Mouse (Mus musculus): ENCODE data around the gene Mettl24.

Gene Mettl24

GRCm38 (mm10) chr10:40683092-40683867, at the start of gene Mettl24:
TSS of gene Mettl24 (plus strand) at chr10:40683282.
- DNase-seq: peak; percentile 92

GRCm38 (mm10) chr10:40637331-40637730, 45.8 kb upstream of the Mettl24 start:
- no peak for DNase-seq

- no peak for DNase-seq
Observed at GRCm38 (mm10) chr10:40638276-40638675, 44.8 kb upstream of the Mettl24 start.

GRCm38 (mm10) chr10:40638823-40639819, 44.0 kb upstream of the Mettl24 start:
- no peak for DNase-seq

GRCm38 (mm10) chr10:40640406-40640805, 42.7 kb upstream of the Mettl24 start:
- no peak for DNase-seq

- DNase-seq: no peak
Observed at GRCm38 (mm10) chr10:40641901-40642300, 41.2 kb upstream of the Mettl24 start.

- no peak for DNase-seq
Observed at GRCm38 (mm10) chr10:40643126-40643525, 40.0 kb upstream of the Mettl24 start.

- no peak for DNase-seq
Observed at GRCm38 (mm10) chr10:40644456-40644855, 38.6 kb upstream of the Mettl24 start.

- DNase-seq: no peak
Observed at GRCm38 (mm10) chr10:40645346-40645745, 37.7 kb upstream of the Mettl24 start.

- DNase-seq: no peak
Observed at GRCm38 (mm10) chr10:40648776-40649175, 34.3 kb upstream of the Mettl24 start.

GRCm38 (mm10) chr10:40649634-40650033, 33.4 kb upstream of the Mettl24 start:
- DNase-seq: peak; percentile 16

- no peak for DNase-seq
Observed at GRCm38 (mm10) chr10:40651676-40652075, 31.4 kb upstream of the Mettl24 start.

- DNase-seq: no peak
Observed at GRCm38 (mm10) chr10:40665270-40665669, 17.8 kb upstream of the Mettl24 start.

GRCm38 (mm10) chr10:40666943-40667342, 16.1 kb upstream of the Mettl24 start:
- DNase-seq: no peak

GRCm38 (mm10) chr10:40668640-40669039, 14.4 kb upstream of the Mettl24 start:
- no peak for DNase-seq

GRCm38 (mm10) chr10:40672587-40673296, 10.3 kb upstream of the Mettl24 start:
- DNase-seq: no peak

- no peak for DNase-seq
Observed at GRCm38 (mm10) chr10:40673297-40673665, 9.8 kb upstream of the Mettl24 start.

GRCm38 (mm10) chr10:40674151-40674550, 8.9 kb upstream of the Mettl24 start:
- no peak for DNase-seq

- no peak for DNase-seq
Observed at GRCm38 (mm10) chr10:40675921-40676320, 7.2 kb upstream of the Mettl24 start.

- DNase-seq: no peak
Observed at GRCm38 (mm10) chr10:40678477-40678876, 4.6 kb upstream of the Mettl24 start.

- peak; percentile 16 for DNase-seq
Observed at GRCm38 (mm10) chr10:40682470-40682869, 612 bp upstream of the Mettl24 start.

- DNase-seq: no peak
Observed at GRCm38 (mm10) chr10:40683868-40684253, 779 bp downstream of the Mettl24 start.

- no peak for DNase-seq
Observed at GRCm38 (mm10) chr10:40684326-40684725, 1.2 kb downstream of the Mettl24 start.

All from lung, postnatal 36 days (tissue).